Mouse (Mus musculus) thymus, postnatal 25 days (tissue): ENCODE measurements around the gene Gm9736.
"Not testable (repeated sequence)": the region's sequence is repeated elsewhere in the genome, so short reads cannot be mapped to it uniquely, and the experiment has no call there.

Experiments used
- DNase-seq: peaks from one replicate; pipeline ENCODE4 v3.0.0; 2022

Gene Gm9736

DNA sequence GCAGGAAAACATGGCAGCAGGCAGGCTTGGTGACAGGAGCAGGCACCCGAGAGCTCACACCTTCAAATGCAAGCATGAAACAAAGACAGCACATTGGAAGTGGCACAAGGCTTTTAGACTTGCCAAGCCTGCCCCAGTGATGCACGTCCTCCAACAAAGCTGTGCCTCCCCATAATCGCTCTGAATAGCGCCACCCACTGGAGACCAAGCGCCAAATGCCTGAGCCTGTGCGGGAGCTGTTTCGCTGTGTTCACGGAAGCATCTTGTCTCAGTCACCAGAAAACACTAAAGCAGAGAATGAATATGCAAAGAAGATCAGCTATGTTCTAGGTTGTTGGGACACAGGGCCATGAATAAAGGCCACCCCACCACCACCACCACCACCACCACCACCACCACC, 26.3 kb downstream of the Gm9736 start:
- DNase-seq: no peak

DNA sequence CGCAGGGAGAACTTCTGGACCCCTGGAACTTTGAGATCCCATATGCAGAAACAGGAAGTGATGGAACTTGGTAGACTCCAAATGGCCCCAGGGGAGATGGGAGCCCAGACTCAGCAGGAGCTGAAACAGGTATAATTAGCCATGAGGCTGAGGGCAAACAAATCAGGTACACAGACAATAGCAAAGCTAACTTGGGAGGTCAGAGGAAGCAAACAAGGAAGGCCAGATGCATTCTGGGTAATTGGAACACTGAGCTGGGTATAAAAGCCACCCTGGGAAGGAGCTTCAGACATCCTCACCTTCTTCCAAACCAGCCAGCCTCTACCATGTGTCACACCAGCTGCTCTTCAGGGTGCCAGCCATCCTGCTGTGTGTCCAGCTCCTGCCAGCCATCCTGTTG, 30.9 kb downstream of the Gm9736 start, which contains the start of gene Krtap12-1:
Gene Krtap12-1, plus strand, starts transcription at position 301 of the 400 bp plus-strand sequence.
- DNase-seq: not testable (repeated sequence)

DNA sequence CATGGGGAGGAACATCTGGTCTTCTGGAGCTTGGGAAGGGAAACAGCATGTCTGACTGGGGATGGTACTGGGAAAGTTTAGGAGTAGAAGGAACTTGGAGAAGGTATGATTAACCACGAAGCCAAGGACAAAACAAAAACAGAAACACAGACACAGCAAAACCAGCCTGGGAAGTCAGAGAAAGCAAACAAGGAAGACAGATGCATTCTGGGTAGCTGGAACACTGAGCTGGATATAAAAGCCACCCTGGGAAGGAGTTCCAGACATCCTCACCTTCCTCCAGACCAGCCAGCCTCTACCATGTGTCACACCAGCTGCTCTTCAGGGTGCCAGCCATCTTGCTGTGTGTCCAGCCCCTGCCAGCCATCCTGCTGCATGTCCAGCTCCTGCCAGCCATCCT, 35.6 kb downstream of the Gm9736 start, which contains the start of gene Gm10142:
Gene Gm10142, plus strand, starts transcription at position 301 of the 400 bp plus-strand sequence.
- no peak for DNase-seq

DNA sequence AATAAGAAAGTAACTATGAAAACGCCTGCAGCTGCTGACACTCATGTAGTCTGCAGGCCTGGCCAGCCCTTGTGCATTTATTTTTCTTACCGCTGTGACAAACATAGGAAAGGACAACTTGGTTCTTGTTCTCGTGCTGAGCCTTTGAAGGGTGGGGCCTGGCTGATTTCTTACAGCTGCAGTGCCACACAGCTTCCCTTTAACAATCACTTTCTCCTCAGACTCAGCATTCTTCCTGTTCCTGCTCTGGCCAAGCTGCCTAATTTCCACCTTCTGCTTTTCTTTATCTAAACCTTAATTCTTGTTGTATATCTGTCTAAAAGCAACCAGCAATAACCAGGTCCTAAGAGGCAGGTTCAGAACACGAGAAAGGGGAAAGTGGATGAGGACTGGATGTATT, 37.4 kb downstream of the Gm9736 start:
- DNase-seq: no peak

DNA sequence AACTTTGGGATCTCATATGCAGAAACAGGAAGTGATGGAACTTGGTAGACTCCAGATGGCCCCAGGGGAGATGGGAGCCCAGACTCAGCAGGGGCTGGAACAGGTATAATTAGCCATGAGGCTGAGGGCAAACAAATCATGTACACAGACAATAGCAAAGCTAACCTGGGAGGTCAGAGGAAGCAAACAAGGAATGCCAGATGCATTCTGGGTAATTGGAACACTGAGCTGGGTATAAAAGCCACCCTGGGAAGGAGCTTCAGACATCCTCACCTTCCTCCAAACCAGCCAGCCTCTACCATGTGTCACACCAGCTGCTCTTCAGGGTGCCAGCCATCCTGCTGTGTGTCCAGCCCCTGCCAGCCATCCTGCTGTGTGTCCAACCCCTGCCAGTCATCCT, 40.0 kb downstream of the Gm9736 start, which contains the start of gene Gm10024:
Gene Gm10024, plus strand, starts transcription at position 301 of the 400 bp plus-strand sequence.
- not testable (repeated sequence) for DNase-seq

DNA sequence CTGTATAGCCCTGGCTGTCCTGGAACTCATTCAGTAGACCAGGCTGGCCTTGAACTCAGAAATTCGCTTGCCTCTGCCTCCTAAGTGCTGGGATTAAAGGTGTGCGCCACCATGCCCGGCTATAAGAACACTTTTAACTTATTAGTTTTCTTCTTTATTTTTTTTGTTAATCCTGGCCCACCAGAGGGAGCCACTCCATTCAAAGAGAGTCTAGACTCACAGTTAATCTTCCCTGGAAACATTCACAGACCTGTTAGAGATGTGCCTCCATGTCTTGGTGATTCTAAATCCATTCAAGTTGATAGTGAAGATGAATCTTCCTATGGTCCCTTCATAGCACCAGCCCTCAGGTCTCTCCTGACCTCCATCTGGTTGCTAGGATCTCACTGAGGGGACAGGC, 41.3 kb downstream of the Gm9736 start:
- no peak for DNase-seq

DNA sequence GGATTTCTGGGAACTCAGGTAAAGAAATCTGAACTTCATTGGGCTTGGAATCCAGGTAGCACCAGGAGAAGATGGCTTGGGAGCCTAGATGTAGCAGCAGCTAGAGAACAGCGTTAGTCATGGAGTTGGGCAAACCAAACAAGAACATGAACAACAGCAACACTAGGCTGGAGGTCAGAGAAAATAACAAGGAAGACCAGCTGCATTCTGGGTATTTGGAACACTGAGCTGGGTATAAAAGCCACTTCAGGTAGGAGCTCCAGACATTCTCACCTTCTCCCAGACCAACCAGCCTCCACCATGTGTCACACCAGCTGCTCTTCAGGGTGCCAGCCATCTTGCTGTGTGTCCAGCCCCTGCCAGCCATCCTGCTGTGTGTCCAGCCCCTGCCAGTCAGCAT, 44.8 kb downstream of the Gm9736 start, which contains the start of gene Gm10272:
Gene Gm10272, plus strand, starts transcription at position 301 of the 400 bp plus-strand sequence.
- DNase-seq: no peak
